Mouse (Mus musculus): Measurements from ENCODE around the gene Tbx21. TPM values are rescaled to one million over a fixed set of nuclear protein-coding genes. Genes with fewer than 3 reads are reported as not detected.

Tbx21 gene
- polyA plus RNA-seq (2021; fragmentation: Nextera tagmentation) = 0.06 and 0.08 TPM in 2 replicates
- long read RNA-seq, experiment 1 = 0 reads
- long read RNA-seq, experiment 2 = 0 reads

DNA sequence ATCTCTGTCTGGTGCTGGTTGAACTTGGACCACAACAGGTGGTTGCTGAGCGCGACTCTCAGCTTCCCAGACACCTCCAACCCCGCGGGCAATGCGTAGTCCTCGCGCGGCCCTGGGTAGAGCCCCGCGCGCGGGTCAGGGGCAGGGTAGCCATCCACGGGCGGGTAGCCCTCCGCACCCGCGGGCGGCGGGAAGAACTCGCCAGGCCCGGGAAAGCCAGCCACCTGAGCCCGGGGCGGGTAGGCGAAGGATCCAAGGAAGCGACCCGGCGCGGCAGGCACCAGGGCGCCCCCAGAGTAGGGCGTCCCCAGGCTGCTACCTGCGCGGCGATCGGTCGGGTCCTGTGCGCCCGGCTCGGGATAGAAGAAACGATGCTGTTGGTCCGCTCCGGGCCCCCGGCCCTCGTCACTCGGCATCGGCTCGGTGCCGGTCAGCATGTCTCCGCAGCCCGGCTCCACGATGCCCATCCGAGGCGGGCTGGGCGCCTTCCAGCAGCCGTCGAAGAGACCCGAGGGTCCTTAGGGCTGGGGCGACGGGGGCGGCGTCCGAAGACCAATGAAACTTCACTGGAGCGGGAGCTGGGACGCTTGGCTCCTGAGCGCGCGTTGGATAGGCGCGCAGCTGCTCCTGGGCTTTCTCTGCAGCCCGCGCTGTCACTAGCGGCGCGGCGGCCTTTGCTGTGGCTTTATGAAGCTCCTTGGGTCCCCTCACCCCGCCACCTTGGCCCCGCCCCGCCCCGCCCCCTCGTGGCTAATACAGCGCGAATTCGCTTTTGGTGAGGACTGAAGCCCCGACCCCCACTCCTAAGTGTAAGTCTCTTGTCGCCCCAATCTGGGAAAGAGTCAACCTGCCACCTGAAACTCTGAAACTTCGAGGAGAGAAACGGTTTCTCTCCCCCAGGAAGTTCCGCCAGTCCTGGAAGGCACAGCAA, at the start of gene Tbx21:
Tbx21 (minus strand) TSS at position 661 of the 931 bp plus-strand sequence.

DNA sequence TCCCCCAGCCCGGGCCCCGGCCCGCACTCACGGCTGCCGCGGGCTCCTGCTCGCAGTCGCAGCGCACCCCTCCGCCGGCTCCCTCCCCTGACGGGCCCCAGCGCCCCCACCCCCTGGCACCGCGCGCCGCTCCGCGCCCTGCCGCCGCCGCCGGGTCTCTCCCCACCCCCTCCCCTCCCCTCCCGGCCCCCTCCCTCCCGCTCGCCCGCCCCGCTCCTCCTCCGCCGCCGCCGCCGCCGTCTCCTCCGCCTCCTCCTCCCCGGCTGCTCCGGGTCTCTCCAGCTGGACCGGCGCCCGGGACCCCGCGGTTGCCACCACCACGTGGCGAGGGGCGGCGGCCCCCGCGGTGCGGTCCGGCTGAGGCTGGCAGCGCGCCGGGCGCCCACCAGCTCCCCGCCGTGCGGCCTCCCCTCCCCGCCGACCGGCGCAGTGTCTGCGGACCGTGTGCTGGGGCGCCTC, 36.2 kb upstream of the Tbx21 start, which contains the start of gene Tbkbp1:
Tbkbp1 (minus strand) TSS at position 153 of the 459 bp plus-strand sequence.

DNA sequence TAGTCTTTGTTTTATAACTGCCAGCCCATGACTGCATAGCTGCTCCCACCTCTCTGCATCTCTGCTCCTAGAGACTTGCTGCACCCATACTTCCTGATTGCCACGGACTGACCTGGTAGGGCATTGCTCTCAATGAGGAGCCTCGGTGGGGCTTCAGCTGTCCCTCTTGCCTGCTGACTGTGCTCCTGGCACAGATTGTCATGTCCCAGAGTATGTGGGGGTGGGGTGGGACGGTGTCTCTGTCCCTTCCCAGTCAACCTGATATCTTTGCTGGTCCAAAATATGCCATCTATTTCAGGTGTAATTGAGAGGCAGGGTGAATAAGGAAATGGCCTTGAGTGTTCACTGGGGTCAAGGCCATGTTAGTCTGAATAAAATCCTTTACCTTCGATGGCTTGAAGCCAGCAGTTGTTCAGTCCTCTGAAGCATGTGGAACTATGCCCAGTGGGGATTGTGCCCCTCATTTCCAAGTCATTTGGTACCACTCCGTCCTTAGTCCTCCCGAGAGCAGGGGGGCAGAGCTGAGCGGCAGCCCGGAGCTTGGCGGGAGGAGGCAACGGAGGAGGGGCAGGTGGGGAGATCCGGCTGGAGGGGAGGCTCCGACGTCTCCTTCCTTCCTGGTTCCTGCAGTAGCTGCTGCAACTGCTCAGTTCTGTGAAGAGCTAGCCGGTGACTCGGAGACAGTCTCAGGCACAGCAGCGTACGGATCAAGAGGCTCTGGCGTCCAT, 64.8 kb downstream of the Tbx21 start, which contains the start of gene Osbpl7:
Osbpl7 (plus strand) TSS at position 413 of the 728 bp plus-strand sequence.

Small RNA genes within 50 kb of the gene (microRNA-seq; reads per million reads assigned to microRNA genes)
- gene Mir7235 (2.1 reads per million, percentile 3 among the genes with 10 or more reads in this experiment), gene Mir8103 (4.9 reads per million, percentile 18 among the genes with 10 or more reads in this experiment)

Other genes starting within 250 kb of the Tbx21 start
- 43.7 and 49.2 TPM in 2 replicates for gene Cdk5rap3, start 198.8 kb downstream of the Tbx21 start, polyA plus RNA-seq (2021; fragmentation: Nextera tagmentation)
- not detected in 2 replicates for gene Prr15l, start 187.2 kb downstream of the Tbx21 start, polyA plus RNA-seq (2021; fragmentation: Nextera tagmentation)
- gene Pnpo, start 171.3 kb downstream of the Tbx21 start, polyA plus RNA-seq (2021; fragmentation: Nextera tagmentation) = 27.1 and 30.9 TPM in 2 replicates
- 4.6 and 4.7 TPM in 2 replicates for gene Sp2, start 132.4 kb downstream of the Tbx21 start, polyA plus RNA-seq (2021; fragmentation: Nextera tagmentation)
- gene Sp6, start 101.9 kb downstream of the Tbx21 start, polyA plus RNA-seq (2021; fragmentation: Nextera tagmentation) = 0.05 TPM in 2 replicates
- 9.1 and 9.2 TPM in 2 replicates for gene Scrn2, start 85.4 kb downstream of the Tbx21 start, polyA plus RNA-seq (2021; fragmentation: Nextera tagmentation)
- 1.2 and 1.3 TPM in 2 replicates for gene Lrrc46, start 73.9 kb downstream of the Tbx21 start, polyA plus RNA-seq (2021; fragmentation: Nextera tagmentation)
- gene Mrpl10, start 73.8 kb downstream of the Tbx21 start, polyA plus RNA-seq (2021; fragmentation: Nextera tagmentation) = 78.5 and 85.7 TPM in 2 replicates
- gene Osbpl7, start 64.7 kb downstream of the Tbx21 start, polyA plus RNA-seq (2021; fragmentation: Nextera tagmentation) = 6.1 and 6.3 TPM in 2 replicates
- gene Tbkbp1, start 36.2 kb upstream of the Tbx21 start, polyA plus RNA-seq (2021; fragmentation: Nextera tagmentation) = 1.4 and 2.1 TPM in 2 replicates
- 9.9 and 11.3 TPM in 2 replicates for gene Kpnb1, start 72.5 kb upstream of the Tbx21 start, polyA plus RNA-seq (2021; fragmentation: Nextera tagmentation)
- 56.7 and 72.4 TPM in 2 replicates for gene Npepps, start 165.3 kb upstream of the Tbx21 start, polyA plus RNA-seq (2021; fragmentation: Nextera tagmentation)
- gene Mrpl45, start 200.4 kb upstream of the Tbx21 start, polyA plus RNA-seq (2021; fragmentation: Nextera tagmentation) = 46.8 and 49.9 TPM in 2 replicates
- 0.09 and 0.19 TPM in 2 replicates for gene Gpr179, start 236.7 kb upstream of the Tbx21 start, polyA plus RNA-seq (2021; fragmentation: Nextera tagmentation)
- 4.9 and 5.1 TPM in 2 replicates for gene Socs7, start 247.2 kb upstream of the Tbx21 start, polyA plus RNA-seq (2021; fragmentation: Nextera tagmentation)

Data from layer of hippocampus, adult 6 months (tissue).